Mouse (Mus musculus) gastrocnemius, adult 2 months (tissue): ENCODE measurements at regions not wholly inside any gene's neighbourhood (a gene's known extent, or its start where the extent isn't known, plus 50 kb on each side); places are given as distances from the start of the nearest gene placed in this dataset.
A peak's percentile ranks its signal among the peaks of the same experiment; 100 is the strongest.

ENCODE experiments used
- DNase-seq: peaks from one replicate; pipeline ENCODE4 v3.0.0; 2022
- H3K27ac ChIP-seq: fragments of 200-600 bp; 2 replicates; pipeline ENCODE4 v1.8.1; 2022; ENCODE audit warnings: mild to moderate bottlenecking
- H3K4me3 ChIP-seq: fragments of 200-600 bp; 2 replicates; pipeline ENCODE4 v1.8.1; 2022; ENCODE audit warnings: mild to moderate bottlenecking, moderate library complexity
- CTCF ChIP-seq: fragments of 200-600 bp; IDR thresholded peaks from 2 replicates; pipeline ENCODE4 v1.8.1; 2022; ENCODE audit warnings: antibody characterized with exemption, mild to moderate bottlenecking, moderate library complexity
- intact Hi-C: fragments of 180-260 bp; cut with DNase I; formaldehyde crosslinking; loops from one replicate; pipeline ENCODE4 v1.15.1; 2025

- Histone ChIP-seq H3K4me3 (no peak overlapping the region), H3K27ac (peak overlapping the region; percentile 67)
- DNase-seq, result no peak
- TF ChIP-seq CTCF, result no peak
- intact Hi-C loops, result no loop called here
Measured at GRCm38 (mm10) chr15:97163090-97163489, 83.8 kb upstream of the Pced1b start.

GRCm38 (mm10) chr15:97162305-97162704 lies 84.6 kb upstream of the Pced1b start:
- DNase-seq, result no peak
- no peak for TF ChIP-seq CTCF
- intact Hi-C loops, result no loop called here

DNA sequence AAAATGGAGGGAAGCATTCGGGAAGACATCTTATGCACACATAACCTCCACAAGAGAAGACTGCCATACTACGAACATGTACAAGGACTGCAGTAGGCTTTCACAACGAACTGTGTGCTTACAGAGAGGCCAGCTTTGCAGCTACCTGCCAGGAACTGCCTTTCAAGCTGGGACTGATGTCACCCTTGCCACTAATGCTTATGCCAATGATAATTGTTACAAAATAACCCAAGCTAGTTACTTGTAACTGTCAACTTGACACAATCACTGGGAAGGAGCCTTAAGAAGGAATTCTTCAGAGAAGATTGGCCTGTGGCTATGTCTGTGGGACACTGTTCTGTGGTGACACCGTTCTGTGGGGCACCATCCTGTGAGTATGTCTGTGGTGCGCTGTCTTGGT lies 85.4 kb upstream of the Pced1b start:
- no peak for DNase-seq
- no peak for TF ChIP-seq CTCF
- H3K4me3 ChIP-seq, result no peak overlapping the region
- intact Hi-C loops, result no loop called here
- H3K27ac ChIP-seq, result peak overlapping the region; percentile 67

More at GRCm38 (mm10) chr15:97162305-97162704, 84.6 kb upstream of the Pced1b start:
- Histone ChIP-seq H3K27ac (peak overlapping the region; percentile 67), H3K4me3 (no peak overlapping the region)

- DNase-seq, result no peak
- H3K27ac ChIP-seq, result no peak overlapping the region
- intact Hi-C loops, result no loop called here
- no peak for TF ChIP-seq CTCF
- no peak overlapping the region for H3K4me3 ChIP-seq
Measured at GRCm38 (mm10) chr15:97152354-97152753, 94.6 kb upstream of the Pced1b start.

- no peak for TF ChIP-seq CTCF
- Histone ChIP-seq H3K4me3 (no peak overlapping the region), H3K27ac (no peak overlapping the region)
- DNase-seq, result no peak
- intact Hi-C loops, result no loop called here
Measured at GRCm38 (mm10) chr15:97151793-97152192, 95.1 kb upstream of the Pced1b start.

GRCm38 (mm10) chr15:97150983-97151735 lies 95.4 kb upstream of the Slc38a4 start:
- DNase-seq, result no peak
- H3K4me3 ChIP-seq, result no peak overlapping the region
- intact Hi-C loops, result no loop called here
- no peak overlapping the region for H3K27ac ChIP-seq
- peak; percentile 18; the same call in 1 of the 2 replicates for TF ChIP-seq CTCF

GRCm38 (mm10) chr15:97141958-97142357 lies 86.2 kb upstream of the Slc38a4 start:
- intact Hi-C loops, result no loop called here
- DNase-seq, result no peak
- TF ChIP-seq CTCF, result no peak
- Histone ChIP-seq H3K27ac (no peak overlapping the region), H3K4me3 (no peak overlapping the region)

DNA sequence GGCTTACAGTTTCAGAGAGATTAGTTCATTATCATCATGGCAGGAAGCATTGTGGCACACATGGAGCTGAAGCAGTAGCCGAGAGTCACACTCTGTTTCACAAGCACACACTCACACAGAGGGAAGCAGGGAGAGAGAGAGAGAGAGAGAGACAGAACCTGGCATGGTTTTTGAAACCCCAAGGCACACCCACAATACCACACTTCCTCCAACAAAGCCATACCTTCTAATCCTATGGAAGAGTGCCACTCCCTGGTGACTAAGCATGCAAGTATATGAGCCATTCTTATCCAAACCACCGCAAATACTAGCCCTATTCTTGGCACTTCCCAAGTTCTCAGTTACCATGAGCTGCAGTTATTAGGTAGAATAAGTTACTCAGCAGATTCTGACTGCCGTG lies 82.5 kb upstream of the Slc38a4 start:
- no peak for TF ChIP-seq CTCF
- no peak overlapping the region for H3K4me3 ChIP-seq
- H3K27ac ChIP-seq, result no peak overlapping the region
- intact Hi-C loops, result loop anchor here (5.0 kb wide), 1 partner anchor 49 kb away; no protein-coding TSS in a partner anchor
- DNase-seq, result no peak

- DNase-seq, result peak; percentile 60
- Histone ChIP-seq H3K27ac (peak overlapping the region; percentile 78), H3K4me3 (peak overlapping the region; percentile 51)
- intact Hi-C loops, result loop anchor here (1.0 to 5.0 kb wide), 2 partner anchors 52 to 165 kb away; no protein-coding TSS in a partner anchor
- peak; percentile 78 for TF ChIP-seq CTCF
Measured at GRCm38 (mm10) chr15:97135291-97135690, 79.5 kb upstream of the Slc38a4 start.

DNA sequence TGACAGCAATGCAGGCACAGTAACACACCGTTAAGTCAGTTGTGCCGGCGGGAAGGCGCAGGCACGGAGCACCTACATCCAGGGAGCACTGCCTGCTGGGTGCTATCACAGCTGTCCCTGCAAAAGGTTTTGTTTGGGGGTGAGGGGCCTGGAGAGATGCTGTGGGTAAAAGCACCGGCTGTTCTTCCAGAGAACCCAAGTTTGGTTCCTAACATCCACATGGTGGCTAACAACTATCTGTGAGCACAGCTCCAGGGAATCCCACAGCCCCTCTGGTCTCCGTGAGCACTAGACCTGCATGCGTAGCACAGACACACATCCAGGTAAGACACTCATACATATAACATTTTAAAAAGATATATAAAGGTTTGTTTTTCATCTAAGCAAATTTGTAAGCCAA lies 72.0 kb upstream of the Slc38a4 start:
- DNase-seq, result no peak
- intact Hi-C loops, result no loop called here
- no peak for TF ChIP-seq CTCF

GRCm38 (mm10) chr15:97125836-97126822 lies 70.4 kb upstream of the Slc38a4 start:
- intact Hi-C loops, result no loop called here
- Histone ChIP-seq H3K27ac (no peak overlapping the region), H3K4me3 (no peak overlapping the region)
- no peak for TF ChIP-seq CTCF
- no peak for DNase-seq

More for the DNA sequence above, 72.0 kb upstream of the Slc38a4 start:
- H3K4me3 ChIP-seq, result no peak overlapping the region
- H3K27ac ChIP-seq, result no peak overlapping the region

DNA sequence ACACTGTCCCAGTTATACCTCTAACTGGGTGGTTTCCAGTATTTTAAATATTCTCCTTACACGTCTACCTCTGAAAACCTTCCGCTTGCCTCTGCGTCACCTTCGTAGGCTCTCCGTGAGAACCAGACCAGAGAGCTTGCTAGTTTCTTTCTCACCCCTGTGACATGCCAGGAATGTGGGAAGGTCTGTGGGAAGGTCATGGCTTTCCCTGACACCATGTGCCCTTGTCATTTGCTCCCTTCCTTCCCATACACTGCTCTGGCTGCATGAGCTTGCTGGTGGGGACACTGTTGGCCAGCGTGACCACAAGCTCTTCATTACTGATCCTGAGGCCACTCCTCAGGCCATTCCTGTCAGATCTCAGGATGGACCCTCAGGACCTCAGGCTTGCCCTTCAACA lies 66.5 kb upstream of the Slc38a4 start:
- TF ChIP-seq CTCF, result no peak
- DNase-seq, result no peak
- Histone ChIP-seq H3K27ac (no peak overlapping the region), H3K4me3 (no peak overlapping the region)
- intact Hi-C loops, result no loop called here
